Mouse (Mus musculus) T-helper 1 cell (primary cell): ENCODE measurements around the gene Dnajc8.

Source experiments
- in situ Hi-C: fragments of 300-600 bp; cut with MboI, MseI; formaldehyde crosslinking; loops from one replicate; pipeline ENCODE4 v1.15.1; 2025; ENCODE audit warnings: high pct_unique_total_duplicates

Gene Dnajc8

GRCm38 (mm10) chr4:132535406-132536121 is at the start of gene Dnajc8:
Gene Dnajc8, plus strand, starts transcription at chr4:132535550.
- in situ Hi-C loops, result no loop called here

DNA sequence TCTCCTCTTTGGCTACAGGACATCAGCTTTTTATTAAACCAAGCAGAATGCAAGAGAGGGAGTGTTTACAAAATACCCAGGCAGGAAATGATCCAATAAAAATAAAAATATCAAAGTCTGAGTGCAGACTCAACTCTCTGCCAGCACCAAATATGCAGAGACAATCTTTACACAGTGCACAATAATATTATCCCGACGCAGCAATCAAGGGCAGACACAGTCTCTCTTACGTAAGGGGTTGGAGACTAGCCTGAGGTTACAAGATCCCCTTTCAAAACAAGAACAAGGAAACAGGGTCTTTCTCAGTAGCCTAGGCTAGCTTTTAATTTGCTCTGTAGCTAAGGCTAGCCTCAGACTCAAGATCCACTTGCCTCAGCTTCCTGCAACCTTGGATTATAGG is 46.8 kb upstream of the Dnajc8 start:
- in situ Hi-C loops, result no loop called here

DNA sequence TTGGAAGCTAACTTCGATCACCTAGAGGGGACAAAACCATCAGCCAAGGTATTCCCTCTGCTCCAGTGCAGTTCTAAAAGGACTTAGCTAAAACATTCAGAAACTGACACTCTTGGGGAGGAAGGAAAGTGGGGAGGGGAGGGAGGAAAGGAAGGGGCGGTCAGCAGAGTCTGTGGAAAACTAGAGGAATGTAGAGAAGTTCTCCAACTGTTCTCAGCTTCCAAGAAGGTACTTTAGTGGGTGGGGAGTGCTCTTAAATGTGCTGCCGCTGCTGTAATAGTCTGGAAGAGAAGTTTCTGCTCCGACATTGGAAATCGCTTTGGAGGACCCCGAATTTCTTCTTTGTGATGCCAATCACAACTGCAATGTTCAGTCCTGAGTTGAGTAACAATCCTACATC is 46.4 kb upstream of the Dnajc8 start:
- in situ Hi-C loops, result no loop called here

- in situ Hi-C loops, result loop anchor here (10.0 kb wide), 1 partner anchor 1584 kb away; no protein-coding TSS in a partner anchor
Observed at GRCm38 (mm10) chr4:132490273-132491010, 44.9 kb upstream of the Dnajc8 start.

GRCm38 (mm10) chr4:132491057-132491456 is 44.3 kb upstream of the Dnajc8 start:
- in situ Hi-C loops, result loop anchor here (10.0 kb wide), 1 partner anchor 1584 kb away; no protein-coding TSS in a partner anchor

DNA sequence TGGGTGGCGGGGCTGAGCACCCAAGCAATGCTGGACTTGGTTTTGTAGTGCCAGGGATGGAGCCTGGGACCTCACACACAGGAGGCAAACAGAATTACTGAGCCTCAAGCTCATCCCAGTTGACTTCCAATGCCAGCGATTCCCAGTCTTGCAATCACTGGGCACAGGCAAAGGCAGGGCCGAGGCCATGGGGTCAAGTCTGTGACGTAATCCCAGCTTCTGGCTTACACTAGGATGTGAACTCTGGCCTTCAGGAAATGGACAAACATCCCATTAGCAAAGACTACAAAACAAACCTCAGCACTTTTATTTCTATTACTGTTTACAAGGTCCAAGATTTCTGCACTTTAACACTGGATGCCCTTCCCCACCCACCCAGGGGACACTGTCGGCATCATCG is 43.6 kb upstream of the Dnajc8 start:
- in situ Hi-C loops, result loop anchor here (10.0 kb wide), 1 partner anchor 1583 kb away; no protein-coding TSS in a partner anchor

DNA sequence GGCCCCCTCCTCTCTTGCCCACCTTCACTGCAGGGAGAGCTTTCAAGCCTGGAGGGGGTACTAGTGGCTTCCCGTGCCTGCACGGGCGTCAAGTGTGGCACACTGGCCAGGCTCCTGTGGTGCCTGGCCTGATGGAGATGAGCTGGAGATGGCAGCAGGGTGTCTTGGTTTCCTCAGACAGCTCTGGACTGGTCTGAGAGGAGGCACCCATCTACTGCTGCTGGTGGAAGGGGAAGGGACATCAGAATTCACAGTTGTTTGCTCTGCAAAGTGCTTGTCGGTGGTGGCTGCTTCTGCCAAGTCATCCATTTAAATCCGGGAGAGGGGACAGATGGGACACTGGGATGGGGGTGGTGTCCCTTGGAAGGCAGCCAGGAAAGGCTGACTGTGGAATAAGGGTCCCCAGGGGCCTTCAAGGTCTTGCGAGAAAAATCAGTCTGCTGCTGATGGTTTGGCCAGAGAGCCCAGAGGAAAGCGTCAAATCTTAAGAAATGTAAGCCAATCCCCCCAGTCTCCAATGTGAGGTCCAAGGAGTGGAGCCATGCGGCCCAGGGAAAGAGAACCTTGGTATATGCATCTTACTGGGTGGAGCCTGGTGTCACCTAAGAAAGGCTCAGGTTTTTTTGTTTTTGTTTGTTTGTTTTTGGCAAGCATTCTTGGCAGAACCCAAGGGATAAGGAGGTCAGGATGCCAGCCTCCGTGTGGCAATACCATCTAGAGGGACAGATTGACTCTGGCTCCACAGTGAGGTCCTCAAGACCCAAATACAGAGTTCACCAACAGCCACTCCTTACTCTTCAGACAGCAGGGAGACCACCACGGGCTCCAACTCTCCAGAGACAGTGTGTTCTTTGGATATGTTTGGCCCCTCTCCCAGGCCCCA is 42.9 kb upstream of the Dnajc8 start:
- in situ Hi-C loops, result loop anchor here (10.0 kb wide), 1 partner anchor 1582 kb away; no protein-coding TSS in a partner anchor

DNA sequence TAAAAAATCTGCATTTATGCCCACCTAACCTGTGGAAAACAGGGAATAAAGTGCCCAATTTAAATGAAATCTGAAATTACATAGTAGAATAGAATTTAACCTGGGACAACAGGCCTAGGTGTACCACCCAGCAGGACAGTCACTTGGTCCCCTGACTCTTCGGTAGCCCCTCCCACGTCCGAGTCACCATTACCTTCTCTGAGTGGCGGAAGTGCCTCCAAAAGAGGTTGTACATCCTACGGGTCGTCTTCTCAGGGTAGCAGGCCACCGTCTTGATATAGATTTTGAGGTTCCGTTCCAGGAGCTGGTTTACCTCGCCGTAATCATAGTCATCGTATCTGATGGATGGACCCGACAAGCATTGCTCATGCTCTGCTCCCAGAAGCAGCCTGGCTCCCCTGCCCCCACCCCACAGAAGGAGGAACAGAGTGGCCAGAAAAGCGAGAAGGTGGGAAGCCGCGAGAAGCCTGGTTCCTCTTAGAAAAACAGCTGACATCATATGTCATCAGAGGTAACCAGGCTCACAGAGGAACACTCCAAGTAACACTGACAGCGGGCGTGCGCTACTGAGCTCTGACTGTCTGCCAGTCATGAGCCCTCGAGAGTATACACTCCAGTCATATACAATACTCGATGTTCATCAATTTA is 41.0 kb upstream of the Dnajc8 start:
- in situ Hi-C loops, result loop anchor here (10.0 kb wide), 1 partner anchor 1580 kb away; no protein-coding TSS in a partner anchor

- in situ Hi-C loops, result no loop called here
Observed at GRCm38 (mm10) chr4:132501639-132502038, 33.7 kb upstream of the Dnajc8 start.

DNA sequence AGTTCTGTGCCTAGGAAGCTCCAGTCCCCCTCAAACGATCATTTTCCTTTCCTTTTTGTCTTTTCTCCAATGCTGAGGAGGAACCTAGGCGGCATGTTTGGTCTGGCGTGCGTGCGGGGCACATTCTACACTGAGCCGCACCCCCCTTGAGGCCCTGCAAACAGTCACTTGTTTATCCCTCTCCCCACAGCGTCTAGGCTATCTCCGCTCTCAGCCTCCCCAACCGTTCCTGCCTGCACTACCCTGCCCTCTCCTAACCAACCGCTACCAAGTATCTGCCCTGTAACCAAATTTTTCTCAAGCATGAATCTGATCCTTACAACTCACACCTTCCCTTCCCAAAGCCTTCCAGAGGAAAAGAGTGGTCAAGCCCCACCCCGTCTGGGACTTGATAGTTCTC is 32.0 kb upstream of the Dnajc8 start:
- in situ Hi-C loops, result no loop called here

GRCm38 (mm10) chr4:132505034-132505738 is 30.2 kb upstream of the Dnajc8 start:
- in situ Hi-C loops, result loop anchor here (5.0 kb wide), 1 partner anchor 83 kb away; the partner anchor contains the start of gene Phactr4

DNA sequence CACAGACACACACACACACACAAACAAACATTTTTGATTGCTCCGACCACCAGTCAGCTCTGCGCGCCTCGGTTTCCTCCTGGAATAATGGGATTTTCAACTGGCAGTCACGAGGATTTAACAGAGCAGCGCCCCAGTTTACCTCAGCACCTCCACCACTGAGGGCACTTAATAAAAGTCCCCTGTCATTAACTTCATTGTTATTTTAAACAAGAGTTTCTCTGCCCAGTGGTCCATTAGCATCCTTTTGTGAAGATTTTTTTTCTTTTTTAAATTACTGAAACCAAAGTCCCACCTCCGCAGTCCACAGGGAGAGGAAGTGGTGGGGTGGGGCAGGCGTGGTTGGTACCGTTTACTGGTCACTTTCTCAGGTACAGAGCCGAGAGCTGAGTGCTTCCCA is 29.6 kb upstream of the Dnajc8 start:
- in situ Hi-C loops, result loop anchor here (5.0 kb wide), 1 partner anchor 83 kb away; the partner anchor contains the start of gene Phactr4

GRCm38 (mm10) chr4:132506250-132506649 is 29.1 kb upstream of the Dnajc8 start:
- in situ Hi-C loops, result loop anchor here (5.0 kb wide), 1 partner anchor 84 kb away; the partner anchor contains the start of gene Phactr4

GRCm38 (mm10) chr4:132507210-132507609 is 28.1 kb upstream of the Dnajc8 start:
- in situ Hi-C loops, result loop anchor here (5.0 kb wide), 1 partner anchor 85 kb away; the partner anchor contains the start of gene Phactr4

- in situ Hi-C loops, result loop anchor here (5.0 kb wide), 1 partner anchor 87 kb away; the partner anchor contains the start of gene Phactr4
Observed at GRCm38 (mm10) chr4:132509621-132510296, 25.6 kb upstream of the Dnajc8 start.

GRCm38 (mm10) chr4:132510352-132510798 is 25.0 kb upstream of the Dnajc8 start, which contains the start of gene Sesn2:
Gene Sesn2, minus strand, starts transcription at chr4:132510501.
- in situ Hi-C loops, result no loop called here

- in situ Hi-C loops, result no loop called here
Observed at GRCm38 (mm10) chr4:132512080-132512479, 23.3 kb upstream of the Dnajc8 start.

DNA sequence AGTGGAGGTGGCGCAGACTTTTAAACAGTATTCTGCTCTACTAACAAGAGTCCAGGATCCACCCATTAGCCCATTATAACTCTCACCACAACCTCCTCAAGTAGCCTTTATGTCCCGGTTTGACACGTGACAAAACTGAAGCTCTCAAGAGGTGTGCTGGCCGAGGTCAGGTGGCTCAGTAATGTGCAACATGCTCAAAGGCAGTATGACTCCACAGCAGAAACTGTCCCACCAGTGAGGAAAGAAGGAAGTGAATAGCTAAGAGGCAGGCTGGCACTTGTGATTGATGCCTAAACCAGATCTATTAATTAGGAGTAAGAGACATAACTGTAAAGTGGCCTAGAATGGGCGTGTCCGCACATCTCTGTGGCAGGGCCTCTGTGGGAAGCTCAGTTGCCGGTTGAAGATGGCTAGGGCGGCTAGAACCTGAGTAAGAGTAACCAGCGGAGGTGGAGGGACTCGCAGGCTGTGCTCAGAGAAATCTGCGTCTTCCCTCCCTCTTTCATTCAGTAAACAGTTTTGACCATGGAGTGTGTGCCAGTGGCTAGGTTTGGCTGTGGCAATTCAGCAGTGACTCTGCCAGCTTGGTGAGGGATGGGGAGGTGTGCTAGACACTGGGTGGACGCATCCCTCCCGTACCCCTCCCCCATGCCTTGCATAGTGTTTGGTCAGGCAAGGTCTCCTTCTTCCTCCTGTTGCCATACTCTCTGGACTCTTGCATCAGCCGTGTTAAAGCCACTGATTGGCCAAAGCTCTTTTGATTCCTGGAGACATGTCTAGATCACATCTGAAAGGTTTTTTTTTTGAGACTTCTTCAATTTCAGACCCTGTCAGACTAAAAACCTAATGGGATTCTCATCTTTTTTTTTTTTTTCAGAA is 21.7 kb upstream of the Dnajc8 start:
- in situ Hi-C loops, result no loop called here
